Mouse (Mus musculus): ENCODE measurements around the gene Kcnj9.
A peak's percentile ranks its signal among the peaks of the same experiment; 100 is the strongest.

Gene Kcnj9

GRCm38 (mm10) chr1:172312768-172313561 is 16.2 kb downstream of the Kcnj9 start:
- DNase-seq (ENCODE audit: low spot score in 2 of 2): no peak

GRCm38 (mm10) chr1:172311921-172312767 is 17.0 kb downstream of the Kcnj9 start:
- DNase-seq (ENCODE audit: low spot score in 2 of 2): peak; percentile 89 to 93

- peak in 1 of 2 experiments; percentile 68 for DNase-seq (ENCODE audit: low spot score in 2 of 2)
Measured at GRCm38 (mm10) chr1:172311248-172311906, 17.7 kb downstream of the Kcnj9 start.

- peak; percentile 84 to 94 for DNase-seq (ENCODE audit: low spot score in 2 of 2)
Measured at GRCm38 (mm10) chr1:172309699-172310398, 19.3 kb downstream of the Kcnj9 start.

- DNase-seq (ENCODE audit: low spot score in 2 of 2): no peak
Measured at GRCm38 (mm10) chr1:172308409-172308808, 20.7 kb downstream of the Kcnj9 start.

GRCm38 (mm10) chr1:172307936-172308335 is 21.2 kb downstream of the Kcnj9 start:
- DNase-seq (ENCODE audit: low spot score in 2 of 2): no peak

GRCm38 (mm10) chr1:172306885-172307284 is 22.2 kb downstream of the Kcnj9 start:
- no peak for DNase-seq (ENCODE audit: low spot score in 2 of 2)

GRCm38 (mm10) chr1:172306196-172306595 is 22.9 kb downstream of the Kcnj9 start:
- no peak for DNase-seq (ENCODE audit: low spot score in 2 of 2)

GRCm38 (mm10) chr1:172305635-172306034 is 23.5 kb downstream of the Kcnj9 start:
- peak in 1 of 2 experiments; percentile 13 for DNase-seq (ENCODE audit: low spot score in 2 of 2)

- no peak for DNase-seq (ENCODE audit: low spot score in 2 of 2)
Measured at GRCm38 (mm10) chr1:172305153-172305552, 24.0 kb downstream of the Kcnj9 start.

GRCm38 (mm10) chr1:172304443-172304842 is 24.7 kb downstream of the Kcnj9 start:
- DNase-seq (ENCODE audit: low spot score in 2 of 2): no peak

GRCm38 (mm10) chr1:172302851-172303250 is 26.3 kb downstream of the Kcnj9 start:
- no peak for DNase-seq (ENCODE audit: low spot score in 2 of 2)

- DNase-seq (ENCODE audit: low spot score in 2 of 2): no peak
Measured at GRCm38 (mm10) chr1:172302311-172302710, 26.8 kb downstream of the Kcnj9 start.

GRCm38 (mm10) chr1:172301180-172301579 is 27.9 kb downstream of the Kcnj9 start:
- DNase-seq (ENCODE audit: low spot score in 2 of 2): no peak

GRCm38 (mm10) chr1:172300247-172300646 is 28.9 kb downstream of the Kcnj9 start:
- no peak for DNase-seq (ENCODE audit: low spot score in 2 of 2)

- no peak for DNase-seq (ENCODE audit: low spot score in 2 of 2)
Measured at GRCm38 (mm10) chr1:172299528-172299927, 29.6 kb downstream of the Kcnj9 start.

- DNase-seq (ENCODE audit: low spot score in 2 of 2): no peak
Measured at GRCm38 (mm10) chr1:172297611-172298537, 31.2 kb downstream of the Kcnj9 start, which contains the start of gene Atp1a2. Gene Atp1a2 (minus strand): TSS chr1:172298064.

GRCm38 (mm10) chr1:172296816-172297510 is 32.2 kb downstream of the Kcnj9 start:
- DNase-seq (ENCODE audit: low spot score in 2 of 2): no peak

GRCm38 (mm10) chr1:172295751-172296197 is 33.3 kb downstream of the Kcnj9 start:
- no peak for DNase-seq (ENCODE audit: low spot score in 2 of 2)

- DNase-seq (ENCODE audit: low spot score in 2 of 2): no peak
Measured at GRCm38 (mm10) chr1:172293449-172293848, 35.7 kb downstream of the Kcnj9 start.
